Mouse (Mus musculus): ENCODE results near the gene Ly6g5b.

Ly6g5b gene

DNA sequence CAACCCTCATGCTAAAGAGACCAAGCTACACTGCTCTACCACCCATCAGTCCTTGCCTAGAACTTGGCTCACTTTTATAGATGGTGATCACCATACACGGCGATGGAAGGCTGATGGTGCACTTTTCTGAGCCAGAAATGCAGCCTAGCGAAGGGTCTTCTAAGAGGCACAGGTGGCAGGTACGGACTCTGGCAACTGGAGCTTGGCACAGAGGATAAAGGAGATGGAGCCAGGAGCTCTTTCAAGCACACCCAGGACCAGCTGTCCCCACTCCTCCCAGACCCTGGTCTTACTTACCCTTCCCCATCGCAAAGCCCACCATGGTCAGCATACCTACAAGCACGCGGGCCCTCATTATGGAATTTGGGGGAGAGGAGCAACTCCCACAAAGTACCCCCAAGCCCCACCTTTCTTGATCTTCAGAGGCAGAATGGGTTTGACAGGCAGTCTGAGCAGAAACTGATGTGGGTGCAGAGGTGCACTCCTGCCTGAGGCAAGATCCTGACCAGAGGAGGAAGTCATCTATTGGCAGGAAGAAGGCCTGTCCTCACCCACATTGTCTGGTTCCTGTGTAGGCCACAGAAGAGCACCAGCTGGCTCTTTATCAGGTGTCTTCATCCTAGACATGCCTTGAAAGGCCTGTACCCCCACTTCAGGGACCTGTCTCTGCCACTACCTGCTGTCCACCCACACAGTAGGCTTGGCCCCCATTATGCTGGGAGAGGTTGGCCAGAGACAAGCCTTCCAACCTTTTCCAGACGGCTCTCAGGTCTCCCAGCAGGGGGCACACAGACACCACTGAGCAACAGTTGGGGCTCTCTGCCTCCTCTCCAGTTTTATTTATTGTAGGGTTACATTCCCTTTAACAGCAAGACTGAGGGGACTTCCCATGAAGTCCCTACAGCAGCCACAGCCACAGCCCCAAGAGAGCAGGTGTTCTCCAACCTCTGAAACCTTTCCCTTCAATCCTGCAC lies at the start of gene Ly6g5b:
Gene Ly6g5b (minus strand): TSS at position 383 of the 974 bp plus-strand sequence.
- DNase-seq = peak in 1 of 2 experiments; percentile 33

DNA sequence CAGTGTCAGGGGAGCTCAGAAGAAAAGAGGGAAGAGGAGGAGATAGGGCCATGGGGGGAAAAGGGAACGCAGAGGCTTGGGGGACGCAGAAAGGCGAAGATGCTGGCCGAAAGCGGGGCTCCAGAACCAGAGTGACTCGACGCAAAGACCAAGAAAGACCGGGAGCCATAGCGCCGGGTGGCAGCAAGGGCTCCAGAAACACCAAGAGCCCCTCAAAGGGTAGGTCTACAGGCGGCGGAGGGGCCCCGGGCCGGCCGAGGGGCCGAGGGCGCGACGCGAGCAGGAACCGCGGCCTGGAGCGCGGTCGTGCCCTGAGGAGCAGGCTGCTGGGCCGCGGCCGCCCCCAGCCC lies 49.0 kb upstream of the Ly6g5b start:
- DNase-seq = no peak

DNA sequence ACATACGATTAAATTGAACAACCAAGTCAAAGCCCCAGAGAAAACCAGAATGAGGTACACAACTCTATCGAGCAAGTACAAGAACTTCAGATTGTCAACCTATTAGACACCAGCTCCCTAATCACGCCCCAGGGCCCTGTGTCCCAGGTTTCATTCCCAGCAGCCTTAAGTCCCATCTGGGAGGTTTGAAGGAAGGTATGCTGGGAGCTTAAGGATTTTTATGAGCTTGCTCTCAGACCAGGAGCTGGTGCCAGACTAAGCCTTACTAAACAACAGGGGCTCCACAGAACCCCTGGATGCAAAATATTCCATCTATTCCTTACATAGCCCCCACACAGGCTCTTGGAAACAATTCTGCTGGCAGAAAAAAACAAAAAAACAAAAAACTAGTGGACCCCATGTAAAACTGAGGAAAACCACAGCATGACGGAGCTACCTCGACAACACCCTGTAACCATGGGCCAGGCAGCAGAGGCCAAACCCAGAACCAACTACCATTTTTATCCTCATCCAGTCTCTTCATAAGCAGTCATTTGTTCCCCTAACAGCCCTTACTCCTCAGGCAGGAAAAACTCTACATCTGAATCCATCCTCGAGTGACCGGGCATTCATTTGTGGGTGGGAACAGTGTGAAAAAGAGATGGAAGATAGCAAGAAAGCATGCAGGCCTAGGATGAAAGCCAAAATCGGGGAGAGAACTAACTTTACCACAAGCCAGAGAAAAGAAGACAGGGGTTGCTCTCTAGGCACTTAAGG lies 48.3 kb upstream of the Ly6g5b start:
- DNase-seq = no peak

DNA sequence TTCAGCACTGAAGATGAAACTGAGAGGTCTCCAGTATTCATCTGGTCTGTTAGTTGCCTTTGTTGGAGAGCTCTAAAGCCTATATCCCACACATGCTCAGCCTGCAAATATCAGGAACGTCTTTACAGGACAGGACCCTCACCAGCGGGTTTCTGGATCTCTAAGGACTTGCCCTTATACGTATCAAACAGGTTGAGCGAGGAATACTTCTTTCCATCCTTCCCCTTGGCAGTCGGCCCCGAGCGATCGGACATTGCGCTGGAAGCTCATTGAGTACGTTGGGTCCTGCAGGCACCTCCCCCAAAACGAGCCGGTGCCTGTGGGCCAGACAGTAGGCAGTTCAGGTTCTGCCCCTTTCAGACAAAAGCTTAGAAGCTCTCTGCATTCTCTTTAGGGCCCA lies 47.5 kb upstream of the Ly6g5b start:
- DNase-seq = peak; percentile 53 to 71

DNA sequence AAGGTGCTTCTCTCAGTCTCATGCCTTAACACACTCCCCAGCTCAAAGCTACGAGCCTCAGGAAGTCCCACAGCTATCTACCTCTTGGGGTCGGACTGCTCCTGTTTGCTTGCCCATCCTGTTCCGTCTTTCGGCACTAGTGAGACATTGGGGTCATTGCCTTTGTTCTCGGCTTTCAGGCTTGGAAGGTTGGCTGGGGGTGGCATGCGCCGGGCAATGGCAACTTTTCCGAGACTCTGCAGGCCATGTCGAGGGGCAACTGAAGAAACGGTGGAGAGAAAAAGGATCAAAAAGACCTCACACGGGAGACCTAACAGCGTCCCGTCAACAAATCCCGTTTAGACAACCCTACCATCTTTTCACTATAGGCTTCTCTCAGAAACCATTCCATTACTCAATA lies 46.9 kb upstream of the Ly6g5b start:
- DNase-seq = no peak

DNA sequence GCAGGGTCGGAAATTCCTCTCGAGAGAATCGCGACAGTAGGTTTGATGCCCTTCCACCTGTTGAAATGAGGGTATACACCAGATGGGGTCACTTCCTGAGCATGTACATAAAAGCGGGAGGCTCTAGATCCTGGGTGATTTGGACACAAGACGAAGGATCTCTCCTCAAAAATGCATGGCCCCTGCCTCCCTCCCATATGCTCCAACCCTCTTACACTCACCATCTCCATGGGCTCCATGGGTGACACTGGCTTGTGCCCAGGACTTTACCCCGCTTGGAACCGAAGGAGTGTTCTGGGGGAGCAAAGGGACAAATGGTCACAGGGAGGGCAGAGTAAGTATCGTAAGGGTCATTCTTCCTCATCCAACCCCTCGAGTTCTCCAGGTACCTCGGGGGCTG lies 46.2 kb upstream of the Ly6g5b start:
- DNase-seq = no peak

DNA sequence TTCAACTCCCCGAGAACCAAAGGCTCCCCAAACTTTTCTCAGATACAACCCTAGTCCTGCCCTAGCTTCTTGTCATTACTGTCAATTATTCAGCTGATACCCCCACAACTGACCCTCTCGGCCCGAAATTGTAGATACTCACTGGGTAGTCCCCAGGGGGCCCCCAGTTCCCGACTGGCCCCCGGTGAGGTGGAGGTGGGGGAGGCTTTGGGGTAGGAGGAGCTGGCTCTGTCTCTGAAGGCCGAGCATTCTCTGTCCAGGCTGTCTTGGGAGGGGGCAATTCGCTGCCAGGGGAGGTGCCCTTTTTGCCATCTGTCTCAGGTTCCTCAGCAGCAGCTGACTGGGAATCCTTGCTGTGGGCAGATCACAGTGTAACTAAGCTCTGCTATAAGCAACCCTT lies 44.4 kb upstream of the Ly6g5b start:
- no peak for DNase-seq

DNA sequence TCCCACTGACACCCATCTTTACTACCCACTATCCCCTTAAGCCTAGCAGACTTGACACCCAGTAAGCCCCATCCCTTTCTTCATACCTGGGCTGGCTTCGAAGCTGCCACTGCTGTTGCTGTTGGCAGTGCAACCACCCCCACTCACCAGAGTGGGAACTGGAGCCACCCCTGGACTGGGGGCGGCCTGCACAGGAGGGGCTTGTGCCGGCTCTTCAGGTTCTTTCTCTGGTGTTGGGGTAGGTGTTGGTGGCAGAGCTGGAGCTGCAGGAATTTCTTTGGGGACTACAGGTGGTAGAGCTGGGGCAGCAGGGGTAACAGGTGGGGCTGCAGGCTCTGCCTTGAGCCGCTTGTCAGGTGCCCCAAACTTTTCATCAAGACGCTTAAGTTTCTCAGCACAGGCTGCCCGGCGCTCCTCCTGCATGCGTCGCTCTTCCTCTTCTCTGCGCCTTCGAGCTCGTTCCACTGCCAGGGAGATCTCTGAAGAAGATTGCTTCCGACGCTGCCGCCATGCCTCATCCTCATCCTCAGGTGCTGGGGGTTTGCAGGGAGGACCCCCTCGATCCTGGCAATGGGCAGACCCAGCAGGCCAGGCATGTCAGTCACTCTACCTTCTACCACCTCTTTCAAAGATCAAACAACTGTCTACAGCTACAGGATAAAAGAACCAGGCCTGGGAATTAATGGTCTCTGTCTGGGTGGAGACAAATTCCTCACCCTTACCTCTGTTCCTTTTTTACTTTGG lies 43.8 kb upstream of the Ly6g5b start:
- DNase-seq = no peak

DNA sequence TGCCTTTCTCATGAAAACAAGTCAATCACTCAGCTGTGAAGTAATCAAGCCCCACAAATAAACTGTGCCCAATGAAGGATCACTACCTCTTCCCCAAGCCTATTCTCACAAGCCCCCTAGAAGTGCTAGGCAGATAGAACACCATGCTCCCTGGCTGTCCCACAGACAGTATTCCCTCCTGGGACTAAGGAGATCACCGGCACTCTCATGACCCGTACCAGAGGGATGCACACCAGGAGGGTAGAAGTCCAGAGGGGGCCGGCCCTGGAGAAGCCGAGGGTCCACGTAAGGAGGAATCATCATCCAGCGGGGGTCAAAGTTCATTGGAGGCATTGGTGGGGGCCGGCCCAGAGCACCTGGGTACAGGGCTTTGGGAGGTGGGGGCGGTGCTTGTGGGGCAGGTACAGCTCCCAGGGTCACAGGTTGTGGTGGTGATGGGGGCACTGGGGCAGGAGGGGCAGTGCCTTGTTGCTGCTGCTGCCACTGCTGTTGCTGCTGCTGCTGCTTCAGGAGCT lies 42.5 kb upstream of the Ly6g5b start:
- DNase-seq = peak in 1 of 2 experiments; percentile 61

DNA sequence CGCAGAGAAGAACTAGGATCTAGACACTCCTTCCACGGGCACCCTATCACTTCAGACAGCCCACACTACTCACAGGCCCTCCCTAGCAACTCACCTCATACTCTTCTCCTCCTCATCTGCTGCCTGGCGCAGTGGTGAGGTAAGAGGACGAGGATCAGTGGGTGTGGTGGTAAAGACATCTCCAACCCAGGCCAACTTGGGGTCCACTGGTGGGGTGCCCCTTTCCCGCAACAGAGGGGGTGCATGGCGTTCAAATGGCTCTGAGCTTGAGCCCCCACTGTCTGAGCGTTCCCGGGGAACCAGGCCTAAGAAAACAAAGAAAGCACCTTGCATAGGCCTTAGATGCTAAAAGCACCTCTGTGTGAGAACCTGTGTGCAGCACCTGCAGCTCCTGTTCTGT lies 42.0 kb upstream of the Ly6g5b start:
- no peak for DNase-seq

DNA sequence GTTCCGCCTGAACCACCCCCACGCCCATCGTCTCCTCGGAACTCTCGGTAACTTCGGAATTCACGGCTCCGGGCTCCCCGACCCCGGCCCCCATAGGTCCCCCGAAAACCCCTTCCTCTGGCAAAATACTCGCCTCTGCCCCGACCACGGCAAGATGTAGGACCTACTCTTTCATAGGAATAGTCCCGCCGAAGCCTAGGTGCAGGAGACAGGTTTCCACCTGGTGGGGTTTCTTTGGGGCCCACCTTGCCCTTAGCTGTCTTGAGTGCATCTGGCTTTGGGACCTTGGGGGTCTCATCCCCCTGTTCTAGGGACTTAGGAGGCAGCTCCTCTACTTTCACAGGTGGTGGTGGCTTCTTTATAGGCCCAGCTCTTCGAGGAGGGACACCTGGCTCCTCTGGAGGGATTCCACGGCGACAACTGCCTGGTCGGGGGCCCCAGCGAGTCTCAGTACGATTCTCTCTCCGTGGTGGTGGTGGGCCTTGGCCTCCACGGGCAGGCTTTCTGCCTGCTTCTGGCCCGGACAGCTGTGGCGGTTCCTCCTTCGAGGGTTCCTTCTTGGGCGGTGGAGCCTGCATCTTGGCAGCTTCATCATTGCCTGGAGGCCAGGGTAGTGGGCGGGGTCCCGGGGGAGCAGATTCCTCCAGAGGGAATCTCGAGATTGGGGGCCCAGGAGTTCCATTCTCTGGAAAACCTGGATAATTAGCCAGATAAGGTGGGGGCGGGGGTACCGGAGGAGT lies 41.4 kb upstream of the Ly6g5b start:
- no peak for DNase-seq

DNA sequence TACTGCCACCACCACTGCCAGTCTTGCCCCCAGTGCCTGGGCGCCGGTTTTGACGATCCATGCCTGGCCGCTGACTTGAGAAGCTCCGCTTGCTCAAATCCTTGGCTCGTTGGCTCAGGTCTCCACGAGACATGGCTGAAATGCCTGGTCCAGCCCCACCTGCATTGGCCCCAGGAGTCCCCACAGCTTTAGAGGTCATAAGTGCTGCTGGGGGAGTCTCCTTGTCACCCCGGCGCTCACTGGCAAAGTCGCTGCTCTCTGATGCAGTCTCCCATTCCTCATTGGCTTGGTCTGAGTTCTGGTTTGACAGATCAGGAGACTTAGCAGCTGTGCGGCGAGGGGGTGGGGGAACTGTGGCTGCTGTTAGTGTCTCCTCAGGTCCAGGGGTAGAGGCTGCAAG lies 40.2 kb upstream of the Ly6g5b start:
- no peak for DNase-seq

DNA sequence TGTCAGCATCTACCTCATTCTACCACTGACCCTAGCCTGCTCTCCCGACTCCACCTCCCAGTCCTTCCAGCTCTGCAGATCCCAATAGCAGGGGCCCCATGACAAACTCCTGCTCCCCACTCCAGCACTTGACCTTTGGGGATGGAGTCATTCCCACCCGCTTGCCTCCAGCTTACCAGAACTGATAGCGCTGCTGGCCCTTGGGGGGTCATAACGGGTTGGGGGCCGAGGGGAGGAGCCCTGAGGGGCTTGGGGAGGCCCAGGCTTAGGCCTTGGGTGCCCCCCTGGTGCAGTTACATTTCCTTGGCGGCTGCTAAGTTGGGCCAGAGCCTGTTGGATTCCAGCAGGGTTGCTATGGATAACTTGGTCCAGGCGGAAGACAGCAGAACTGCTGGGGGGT lies 39.4 kb upstream of the Ly6g5b start:
- DNase-seq = no peak

DNA sequence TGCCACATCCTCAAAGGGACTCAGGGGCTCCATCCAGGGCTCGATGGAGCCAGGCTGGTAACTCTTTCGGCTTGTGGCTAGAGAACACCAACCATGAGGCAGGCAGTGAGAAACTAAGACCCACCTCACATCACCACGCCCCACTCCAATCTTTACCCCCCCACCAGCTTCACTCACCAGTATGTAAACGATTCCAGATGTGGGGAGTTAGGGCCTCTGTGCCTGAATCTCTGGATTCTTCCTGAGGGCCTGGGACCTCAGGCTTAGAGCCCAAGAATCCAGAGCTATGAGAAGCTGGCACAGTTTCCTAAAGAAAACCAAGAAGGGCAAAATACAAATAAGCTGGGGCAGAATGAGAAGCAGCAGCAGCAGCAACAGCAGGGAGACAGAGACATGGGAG lies 38.7 kb upstream of the Ly6g5b start:
- DNase-seq = no peak

DNA sequence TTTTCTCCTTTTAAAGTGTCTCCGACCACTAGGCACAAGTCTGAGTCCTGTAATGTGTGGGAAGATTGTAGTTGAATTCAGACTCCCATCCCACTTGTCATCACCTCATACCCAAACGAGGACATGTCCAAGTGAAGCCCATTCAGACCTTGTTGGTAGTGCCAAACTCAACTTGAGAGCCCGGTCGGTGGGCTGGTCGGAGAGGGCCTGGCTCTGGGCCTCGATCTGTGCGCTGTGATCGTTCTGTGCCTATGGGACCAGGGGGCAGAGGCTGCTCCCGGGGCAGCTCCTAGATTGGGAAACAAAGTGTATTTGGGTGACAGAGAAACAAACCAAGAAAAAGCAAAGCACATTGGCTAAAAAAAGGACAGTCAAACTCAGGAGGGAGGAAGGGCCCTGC lies 37.8 kb upstream of the Ly6g5b start:
- no peak for DNase-seq

DNA sequence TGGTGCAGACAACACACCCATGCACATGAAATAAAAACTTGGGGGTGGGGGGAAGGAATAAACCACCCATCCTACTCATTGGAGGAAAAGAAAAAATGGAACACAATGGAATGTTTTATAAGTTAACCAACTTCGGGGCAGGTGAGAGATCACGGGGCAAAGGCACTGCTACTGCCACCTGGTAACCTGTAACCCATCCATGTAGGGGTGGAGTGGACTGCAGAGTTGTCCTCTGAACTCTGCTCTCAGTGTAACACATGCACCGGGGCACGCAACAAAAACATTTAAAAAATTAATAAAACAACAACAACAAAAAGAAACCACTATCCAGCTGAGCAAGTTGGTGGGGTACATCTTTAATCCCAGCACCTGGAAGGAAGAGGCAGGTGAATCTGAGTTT lies 36.9 kb upstream of the Ly6g5b start:
- DNase-seq = no peak

DNA sequence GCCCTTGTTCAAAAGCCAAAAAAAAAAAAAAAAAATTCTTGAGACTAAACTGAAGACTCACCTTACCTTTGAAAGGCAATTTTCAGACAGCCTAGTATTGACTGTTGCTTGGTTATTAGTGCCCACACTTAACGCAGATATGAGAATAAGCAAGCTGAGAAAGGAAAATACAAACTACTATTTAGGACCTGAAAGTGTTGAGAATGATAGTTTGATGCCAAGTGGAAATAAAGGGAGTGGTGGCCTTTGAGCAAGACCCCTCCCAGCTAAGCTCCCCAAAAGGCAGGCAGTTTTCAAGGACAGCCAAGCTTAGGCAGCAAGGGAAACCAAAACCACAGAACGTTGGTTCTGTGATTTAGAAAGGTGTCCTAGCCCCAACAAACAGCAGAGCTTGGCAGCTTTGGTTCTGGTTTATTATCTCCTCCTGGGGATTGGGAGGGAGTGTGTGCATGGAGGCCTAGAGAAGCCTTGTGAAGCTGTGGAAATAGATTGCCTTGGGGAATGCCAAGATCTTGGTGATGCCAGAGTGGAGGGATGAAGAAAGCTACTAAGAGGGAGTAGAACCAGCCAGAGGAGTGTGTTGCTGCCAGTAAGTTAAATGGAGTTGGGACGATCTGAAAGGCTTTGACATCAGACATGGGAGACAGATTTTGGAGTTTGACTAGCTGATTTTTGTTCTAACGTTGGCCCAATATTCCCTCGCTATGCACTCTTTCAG lies 32.9 kb upstream of the Ly6g5b start:
- DNase-seq = no peak

DNA sequence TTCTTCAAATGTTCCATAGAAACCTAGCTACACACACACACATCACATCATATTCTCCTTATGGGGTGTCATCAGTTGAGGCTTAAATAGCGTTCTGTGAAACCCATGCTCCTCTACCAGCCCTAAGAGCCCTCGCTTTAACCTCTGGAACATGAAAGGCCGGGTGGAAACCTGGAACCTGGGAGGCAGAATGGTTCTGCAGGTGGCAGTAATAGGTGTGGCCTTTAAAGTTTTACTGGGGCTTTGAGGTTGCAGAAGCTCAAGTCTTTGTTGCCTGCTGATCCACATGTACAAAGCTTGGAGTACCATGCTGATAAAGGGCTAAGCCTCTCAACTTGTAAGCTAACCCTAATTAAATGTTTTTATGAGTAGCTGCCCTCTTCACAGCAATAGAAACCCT lies 32.1 kb upstream of the Ly6g5b start:
- DNase-seq = no peak

DNA sequence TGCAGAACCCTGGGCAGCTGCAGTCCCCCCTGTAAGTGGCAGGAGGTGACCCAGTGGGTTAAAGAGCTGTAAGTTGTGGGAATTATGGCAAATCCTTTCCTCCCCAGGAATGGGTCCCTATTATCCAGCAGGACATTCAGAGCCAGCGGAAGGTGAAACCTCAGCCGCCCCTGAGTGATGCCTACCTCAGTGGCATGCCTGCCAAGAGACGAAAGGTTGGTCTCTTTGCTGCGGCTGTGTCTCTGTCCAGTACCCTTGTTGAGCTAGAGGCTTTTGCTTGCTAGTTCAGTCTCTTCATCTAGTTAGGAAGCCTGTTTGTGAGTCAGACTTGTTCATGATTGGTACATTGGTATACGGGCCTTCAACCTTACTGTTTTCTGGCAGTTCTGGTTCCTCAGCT lies 30.9 kb upstream of the Ly6g5b start:
- no peak for DNase-seq

DNA sequence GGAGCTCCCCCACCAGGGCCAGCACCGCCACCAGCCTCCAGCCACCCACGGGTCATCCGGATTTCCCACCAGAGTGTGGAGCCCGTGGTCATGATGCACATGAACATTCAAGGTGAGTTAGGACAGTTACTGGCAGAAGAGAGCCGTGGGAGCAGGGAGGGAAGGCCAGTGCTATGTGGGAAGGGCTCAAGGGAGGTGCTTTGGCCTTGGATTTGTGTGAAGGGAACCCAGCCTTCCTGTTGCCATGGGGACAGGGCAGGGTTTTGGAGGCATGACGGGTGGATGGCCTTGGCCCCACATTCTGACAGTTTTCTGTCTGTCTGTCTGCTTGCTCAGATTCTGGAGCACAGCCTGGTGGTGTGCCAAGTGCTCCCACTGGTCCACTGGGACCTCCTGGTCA lies 26.7 kb upstream of the Ly6g5b start:
- DNase-seq = no peak

DNA sequence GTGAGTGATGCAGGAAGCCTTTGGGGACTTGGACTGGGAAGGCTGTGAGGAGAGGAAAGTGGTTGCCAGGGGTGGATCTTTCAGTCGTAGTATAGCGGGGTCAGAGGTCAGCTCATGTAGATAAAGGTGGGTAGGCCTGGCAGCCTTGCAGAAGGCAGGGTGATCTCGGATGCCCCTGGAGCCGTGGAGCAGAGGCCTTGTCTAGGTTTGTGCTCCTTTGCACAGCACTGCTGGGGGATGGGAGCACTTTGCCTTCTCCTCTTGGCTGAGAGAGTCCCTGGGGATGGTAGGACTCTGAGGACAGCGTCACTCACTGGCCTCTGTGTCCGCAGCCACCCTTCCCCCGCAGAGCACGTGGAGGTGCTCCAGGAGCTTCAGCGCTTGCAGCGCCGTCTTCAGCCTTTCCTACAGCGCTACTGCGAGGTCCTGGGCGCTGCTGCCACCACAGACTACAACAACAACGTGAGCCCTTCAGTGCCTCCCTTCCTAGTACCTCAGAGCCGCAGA lies 25.3 kb upstream of the Ly6g5b start:
- DNase-seq = no peak

DNA sequence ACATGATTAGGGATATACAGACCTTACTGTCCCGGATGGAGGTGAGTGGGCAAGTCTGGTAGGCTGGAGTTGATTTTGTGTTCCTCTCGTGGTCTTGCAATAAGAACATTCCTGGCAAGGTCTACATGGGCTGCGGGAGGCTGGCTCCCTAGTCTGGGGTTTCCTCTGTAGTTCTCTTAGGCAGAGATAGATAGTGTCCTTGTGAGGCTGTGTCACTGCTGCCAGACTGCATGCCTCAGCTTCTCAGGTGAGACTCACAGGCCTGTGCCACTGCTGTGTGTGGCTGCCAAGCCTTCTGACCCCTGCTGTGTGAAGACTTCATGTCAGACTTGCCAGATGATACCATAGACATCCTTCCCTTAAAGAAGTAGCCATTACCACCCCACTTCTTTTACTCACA lies 24.0 kb upstream of the Ly6g5b start:
- no peak for DNase-seq

Data from kidney, postnatal 25 days (tissue).